Mouse (Mus musculus) embryonic facial prominence, embryonic 15.5 days (tissue): ENCODE data around the gene Harbi1. TPM values are rescaled to one million over a fixed set of nuclear protein-coding genes. Genes with fewer than 3 reads are reported as not detected.

ENCODE experiments used
- ATAC-seq: fragments of 200-750 bp; cut with Nextera tagmentation; 2 replicates; pipeline ENCODE4 v1.8.0; 2017; ENCODE audit warnings: low read depth, moderate TSS enrichment; ENCODE audit not compliant: insufficient number of reproducible peaks, low FRiP score, low TSS enrichment
- H3K27ac ChIP-seq: fragments of 300-500 bp; sonication (generic); replicated peaks from 2 replicates; pipeline ENCODE4 v1.5.1; 2015; ENCODE audit warnings: mild to moderate bottlenecking, inconsistent platforms
- H3K27me3 ChIP-seq: fragments of 300-500 bp; sonication (generic); 2 replicates; pipeline ENCODE4 v1.6.1; 2015; ENCODE audit warnings: inconsistent platforms
- H3K36me3 ChIP-seq: fragments of 300-500 bp; sonication (generic); 2 replicates; pipeline ENCODE4 v1.6.1; 2015; ENCODE audit warnings: mild to moderate bottlenecking, inconsistent platforms
- H3K4me1 ChIP-seq: fragments of 300-500 bp; sonication (generic); 2 replicates; pipeline ENCODE4 v1.6.1; 2015; ENCODE audit warnings: inconsistent platforms
- H3K4me2 ChIP-seq: fragments of 300-500 bp; sonication (generic); replicated peaks from 2 replicates; pipeline ENCODE4 v1.6.1; 2015; ENCODE audit warnings: mild to moderate bottlenecking, inconsistent platforms
- H3K4me3 ChIP-seq: fragments of 300-500 bp; sonication (generic); replicated peaks from 2 replicates; pipeline ENCODE4 v1.5.1; 2015; ENCODE audit warnings: mild to moderate bottlenecking, inconsistent platforms
- H3K9ac ChIP-seq: fragments of 300-500 bp; sonication (generic); 2 replicates; pipeline ENCODE4 v1.6.1; 2015; ENCODE audit warnings: inconsistent platforms
- H3K9me3 ChIP-seq: fragments of 300-500 bp; sonication (generic); replicated peaks from 2 replicates; pipeline ENCODE4 v1.6.1; 2016; ENCODE audit warnings: inconsistent platforms
- WGBS: fragments of 180-500 bp; shearing (Covaris S2); methylation state at CpG from one replicate; pipeline ENCODE4 v1.1.7; 2015; 5-methylcytosine and 5-hydroxymethylcytosine counted together
- polyA plus RNA-seq: library from polyadenylated mRNA; unstranded; fragments of >200 nt; fragmentation: Nextera tagmentation; extraction: Ambion mirVana; gene quantifications from 2 replicates; pipeline ENCODE4 v1.2.1, GENCODE M21; 2015

The Harbi1 gene
- polyA plus RNA-seq, 1 experiment from 2014 or later: 25.4 TPM

DNA sequence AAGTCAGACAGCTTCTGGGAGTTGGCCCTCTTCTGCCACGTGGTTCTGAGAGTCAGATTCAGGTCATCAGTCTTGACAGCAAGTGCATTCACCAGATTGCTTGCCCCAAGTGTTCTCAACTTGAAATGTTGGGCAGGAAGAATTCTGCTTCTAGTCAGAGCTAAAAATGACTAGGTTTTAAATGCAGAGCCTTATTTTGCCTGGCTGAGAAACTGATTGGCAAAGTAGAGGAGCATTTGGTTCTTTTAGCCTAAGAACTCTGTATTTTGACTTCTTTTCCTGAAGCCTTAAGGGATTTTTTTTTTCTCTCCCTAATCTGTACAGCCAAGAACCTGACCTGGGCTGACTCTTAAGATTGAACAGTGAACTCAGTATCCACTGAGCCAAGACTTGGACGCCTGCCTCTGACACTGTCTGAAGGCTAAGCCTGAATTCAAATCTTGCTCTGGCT, 39.2 kb downstream of the Harbi1 start:
- Histone ChIP-seq H3K27ac (no peak overlapping the region), H3K27me3 (no peaks in the 10 kb centered on the region), H3K9ac (no peak overlapping the region), H3K4me1 (no peaks in the 10 kb centered on the region), H3K4me2 (no peak overlapping the region), H3K9me3 (no peaks in the 10 kb centered on the region), H3K36me3 (no peaks in the 10 kb centered on the region), H3K4me3 (no peak overlapping the region)
- 57% methylated on average over 2 of the region's 2 CpGs for WGBS
- ATAC-seq: no peak

Other genes with a start within 250 kb of the Harbi1 start
- gene Ckap5, start 184.1 kb upstream of the Harbi1 start, polyA plus RNA-seq: 60.7 and 76.0 TPM in 2 replicates
- gene F2, start 74.4 kb upstream of the Harbi1 start, polyA plus RNA-seq: 1.0 and 1.5 TPM in 2 replicates
- 9.2 and 13.2 TPM in 2 replicates for gene Zfp408, start 61.1 kb upstream of the Harbi1 start, polyA plus RNA-seq
- gene Arhgap1, start 61.0 kb upstream of the Harbi1 start, polyA plus RNA-seq: 122 and 129 TPM in 2 replicates
- 31.6 and 33.5 TPM in 2 replicates for gene Atg13, start 276 bp upstream of the Harbi1 start, polyA plus RNA-seq
- gene Ambra1, start 19.3 kb downstream of the Harbi1 start, polyA plus RNA-seq: 17.3 and 18.1 TPM in 2 replicates
- gene Chrm4, start 216.4 kb downstream of the Harbi1 start, polyA plus RNA-seq: 0.25 and 0.49 TPM in 2 replicates
- gene Mdk, start 221.4 kb downstream of the Harbi1 start, polyA plus RNA-seq: 879 and 898 TPM in 2 replicates
- 0.67 and 0.79 TPM in 2 replicates for gene Gm9821, start 234.9 kb downstream of the Harbi1 start, polyA plus RNA-seq